Mouse (Mus musculus): ENCODE data around the gene BC024978. TPM values are rescaled to one million over a fixed set of nuclear protein-coding genes. Genes with fewer than 3 reads are reported as not detected.

The BC024978 gene
- polyA plus RNA-seq, 1 experiment from 2014 or later: 4.2 TPM

DNA sequence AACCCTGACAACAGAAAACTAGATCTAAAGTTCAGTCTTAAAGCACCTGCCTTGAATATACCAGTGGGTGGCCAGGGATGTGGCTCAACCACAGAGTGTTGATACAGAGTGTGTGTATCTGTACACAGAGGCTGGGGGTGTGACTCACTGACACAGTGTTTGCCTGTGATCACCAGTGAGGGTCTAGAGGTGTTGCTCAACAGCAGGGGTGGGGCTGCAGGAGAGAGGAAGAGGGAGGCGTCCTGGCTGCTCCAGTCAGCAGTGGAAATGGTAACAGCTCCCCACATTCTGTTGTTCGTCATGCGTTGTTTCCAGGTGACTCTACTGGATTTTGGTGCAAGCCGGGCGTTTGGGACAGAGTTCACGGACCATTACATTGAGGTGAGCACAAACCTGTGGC lies 56.4 kb downstream of the BC024978 start:
- H3K4me2 ChIP-seq: no peak overlapping the region
- ATAC-seq (replicated peaks; ENCODE audit: low FRiP score): no peak
- WGBS: 67% methylated on average over 6 of the region's 6 CpGs

DNA sequence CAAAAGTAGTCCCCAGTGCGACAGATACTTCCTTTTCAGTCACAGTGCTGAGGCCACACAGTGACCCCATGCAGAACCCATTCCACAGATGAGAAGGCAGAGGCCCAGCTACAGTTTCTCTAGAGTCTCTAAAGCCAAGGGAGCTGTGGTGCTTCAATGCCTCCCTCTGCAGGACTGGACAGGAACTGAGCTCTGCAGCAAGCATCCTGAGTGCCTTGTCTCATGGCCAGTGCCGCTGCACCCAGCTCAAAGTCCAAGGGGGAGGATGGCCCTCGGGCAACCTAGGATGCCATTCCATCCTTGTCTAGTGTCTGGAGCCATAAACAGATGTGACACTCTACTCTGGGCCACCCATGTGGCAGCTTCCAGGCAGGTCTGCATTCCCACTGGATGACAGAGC lies 60.1 kb downstream of the BC024978 start:
- Histone ChIP-seq H3K4me3 (replicated peaks) (no peak overlapping the region), H3K27ac (no peak overlapping the region), H3K27me3 (no peaks in the 10 kb centered on the region), H3K9me3 (replicated peaks) (no peaks in the 10 kb centered on the region), H3K4me2 (no peak overlapping the region), H3K9ac (no peak overlapping the region), H3K36me3 (peaks cover 12% of the 10 kb centered on the region), H3K4me1 (peaks cover 32% of the 10 kb centered on the region)
- no peak for ATAC-seq (replicated peaks; ENCODE audit: low FRiP score)
- 53% methylated on average over 3 of the region's 3 CpGs for whole genome bisulfite sequencing

More for the DNA sequence above, 56.4 kb downstream of the BC024978 start:
- no peaks in the 10 kb centered on the region for H3K9me3 ChIP-seq (replicated peaks)
- H3K9ac ChIP-seq: no peak overlapping the region
- H3K4me1 ChIP-seq: peaks cover 2% of the 10 kb centered on the region
- H3K27ac ChIP-seq: no peak overlapping the region
- no peak overlapping the region for H3K4me3 ChIP-seq (replicated peaks)
- peaks cover 20% of the 10 kb centered on the region for H3K36me3 ChIP-seq
- H3K27me3 ChIP-seq: no peaks in the 10 kb centered on the region

DNA sequence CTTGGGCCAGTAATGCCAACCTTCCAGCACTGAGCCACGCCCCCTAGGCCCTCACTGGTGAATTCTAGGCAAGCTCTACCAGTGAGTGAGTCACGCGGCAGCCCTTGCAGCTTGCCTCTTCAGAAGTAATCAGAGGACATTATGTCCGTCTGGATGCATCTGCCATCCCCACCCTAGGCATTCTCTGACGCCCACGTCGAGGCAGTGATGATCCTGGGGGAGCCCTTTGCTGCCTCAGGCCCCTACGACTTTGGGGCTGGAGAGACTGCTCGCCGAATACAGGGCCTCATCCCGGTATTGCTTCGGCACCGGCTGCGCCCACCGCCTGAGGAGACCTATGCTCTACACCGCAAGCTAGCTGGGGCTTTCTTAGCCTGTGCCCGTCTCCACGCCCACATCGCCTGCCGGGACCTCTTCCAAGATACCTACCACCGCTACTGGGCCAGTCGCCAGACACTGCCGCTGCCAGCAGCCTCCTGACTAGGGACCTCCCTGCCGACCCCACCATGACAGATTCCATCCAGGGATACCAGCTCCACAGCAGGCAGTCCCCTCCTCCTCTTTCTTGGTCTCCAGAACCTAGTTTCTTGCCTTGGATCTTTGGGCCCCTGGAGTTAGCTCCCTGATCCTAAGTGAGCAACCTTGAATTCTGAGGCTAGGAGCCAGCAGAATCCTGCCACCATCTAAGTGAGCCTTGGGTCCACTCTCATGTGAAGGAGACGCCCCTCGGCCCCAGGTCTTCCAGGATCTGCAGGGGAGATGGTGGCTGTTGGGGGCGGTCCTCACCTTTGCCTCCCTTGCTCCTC lies 61.7 kb downstream of the BC024978 start:
- WGBS: 23% methylated on average over 27 of the region's 27 CpGs
- peak overlapping the region; percentile 92 for H3K4me2 ChIP-seq
- H3K27me3 ChIP-seq: no peaks in the 10 kb centered on the region
- peak overlapping the region; percentile 56; the same call in 1 of the 2 replicates for H3K27ac ChIP-seq
- 0 out of 2 replicates have a peak, but pooled peaks have one; percentile 1 for ATAC-seq (replicated peaks; ENCODE audit: low FRiP score)
- no peaks in the 10 kb centered on the region for H3K9me3 ChIP-seq (replicated peaks)
- peak overlapping the region; percentile 84; the same call in 1 of the 2 replicates for H3K4me3 ChIP-seq (replicated peaks)
- peaks cover 12% of the 10 kb centered on the region; the same call in 1 of the 2 replicates for H3K36me3 ChIP-seq
- H3K9ac ChIP-seq: no peak overlapping the region
- H3K4me1 ChIP-seq: peaks cover 39% of the 10 kb centered on the region

DNA sequence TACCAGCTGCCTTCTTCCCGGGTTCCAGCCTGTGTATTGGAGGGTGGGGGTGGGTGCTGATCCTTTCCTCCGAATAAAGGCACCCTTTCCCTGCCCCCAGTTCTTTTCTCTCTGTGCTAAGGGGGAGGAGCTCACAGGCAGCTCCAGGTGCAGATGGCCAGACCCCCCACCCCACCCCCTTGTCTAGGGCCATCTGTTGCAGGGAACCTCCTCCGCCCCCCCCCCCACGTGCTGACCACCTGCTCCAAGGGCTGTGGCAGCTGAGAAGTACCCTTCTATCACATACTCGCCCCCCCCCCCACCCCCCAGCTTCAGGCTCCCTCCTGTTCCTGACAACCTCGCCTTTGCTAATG lies 62.2 kb downstream of the BC024978 start:
- 0 out of 2 replicates have a peak, but pooled peaks have one; percentile 1 for ATAC-seq (replicated peaks; ENCODE audit: low FRiP score)
- WGBS: 9% methylated on average over 5 of the region's 6 CpGs
- no peaks in the 10 kb centered on the region for H3K27me3 ChIP-seq
- peaks cover 17% of the 10 kb centered on the region for H3K36me3 ChIP-seq
- peak overlapping the region; percentile 84 for H3K4me3 ChIP-seq (replicated peaks)
- no peaks in the 10 kb centered on the region for H3K9me3 ChIP-seq (replicated peaks)
- peak overlapping the region; percentile 92 for H3K4me2 ChIP-seq
- no peak overlapping the region; the same call in 1 of the 2 replicates for H3K9ac ChIP-seq
- H3K4me1 ChIP-seq: peaks cover 39% of the 10 kb centered on the region
- 0 out of 2 replicates have a peak overlapping the region, but pooled peaks have one; percentile 56 for H3K27ac ChIP-seq

GRCm38 (mm10) chr7:27258205-27258899 lies 62.8 kb downstream of the BC024978 start, which contains the start of gene Numbl:
Numbl (plus strand) TSS chr7:27258433.
- under 1% methylated on average over 47 of the region's 47 CpGs for WGBS
- H3K36me3 ChIP-seq: peaks cover 20% of the 10 kb centered on the region
- H3K4me1 ChIP-seq: peaks cover 39% of the 10 kb centered on the region
- H3K4me2 ChIP-seq: peak within 1 kb of the TSS; percentile 92
- peak within 1 kb of the TSS; percentile 79 for H3K9ac ChIP-seq
- H3K9me3 ChIP-seq (replicated peaks): no peaks in the 10 kb centered on the region
- H3K27me3 ChIP-seq: no peaks in the 10 kb centered on the region
- ATAC-seq (replicated peaks; ENCODE audit: low FRiP score): peak; percentile 88
- peak within 1 kb of the TSS; percentile 84 for H3K4me3 ChIP-seq (replicated peaks)
- peak within 1 kb of the TSS; percentile 67 for H3K27ac ChIP-seq

GRCm38 (mm10) chr7:27259271-27259721 lies 63.7 kb downstream of the BC024978 start:
- WGBS: 7% methylated on average over 9 of the region's 9 CpGs
- Histone ChIP-seq H3K4me1 (peaks cover 39% of the 10 kb centered on the region), H3K36me3 (peaks cover 23% of the 10 kb centered on the region), H3K9me3 (replicated peaks) (no peaks in the 10 kb centered on the region), H3K4me3 (replicated peaks) (peak overlapping the region; percentile 84), H3K27ac (peak overlapping the region; percentile 67), H3K4me2 (peak overlapping the region; percentile 92), H3K9ac (peak overlapping the region; percentile 79), H3K27me3 (no peaks in the 10 kb centered on the region)
- ATAC-seq (replicated peaks; ENCODE audit: low FRiP score): 0 out of 2 replicates have a peak, but pooled peaks have one; percentile 7

- WGBS: 40% methylated on average over 5 of the region's 5 CpGs
- peaks cover 26% of the 10 kb centered on the region for H3K36me3 ChIP-seq
Observed at GRCm38 (mm10) chr7:27259771-27260170, 64.2 kb downstream of the BC024978 start.

More at GRCm38 (mm10) chr7:27259771-27260170, 64.2 kb downstream of the BC024978 start:
- Histone ChIP-seq H3K9ac (peak overlapping the region; percentile 79), H3K27ac (0 out of 2 replicates have a peak overlapping the region, but pooled peaks have one; percentile 67), H3K27me3 (no peaks in the 10 kb centered on the region), H3K4me1 (peaks cover 39% of the 10 kb centered on the region), H3K9me3 (replicated peaks) (no peaks in the 10 kb centered on the region), H3K4me3 (replicated peaks) (peak overlapping the region; percentile 84), H3K4me2 (peak overlapping the region; percentile 92)
- 0 out of 2 replicates have a peak, but pooled peaks have one; percentile 0 for ATAC-seq (replicated peaks; ENCODE audit: low FRiP score)

MicroRNAs within 50 kb of the gene (microRNA counts, 519-probe panel; counts per million panel counts)
- microRNA mmu-miR-1191: 31.7 counts per million

Small RNA genes within 50 kb of the gene (microRNA-seq; reads per million reads assigned to microRNA genes)
- gene Mir1191 (4.1 reads per million, percentile 21 among the genes with 10 or more reads in this experiment), gene Mir3101 (not detected)

Other genes with a start within 250 kb of the BC024978 start
- 0.12 TPM in 1 of 2 replicates, not detected in the other for gene Cyp2a12, start 166.7 kb upstream of the BC024978 start, polyA plus RNA-seq (2015; fragmentation: Nextera tagmentation; extraction: Ambion mirVana)
- gene Cyp2f2, start 75.9 kb upstream of the BC024978 start, polyA plus RNA-seq (2015; fragmentation: Nextera tagmentation; extraction: Ambion mirVana): not detected in 2 replicates
- 0.10 TPM in 1 of 2 replicates, not detected in the other for gene Cyp2t4, start 42.1 kb upstream of the BC024978 start, polyA plus RNA-seq (2015; fragmentation: Nextera tagmentation; extraction: Ambion mirVana)
- 65.4 and 74.9 TPM in 2 replicates for gene Egln2, start 29.0 kb upstream of the BC024978 start, polyA plus RNA-seq (2015; fragmentation: Nextera tagmentation; extraction: Ambion mirVana)
- gene Rab4b, start 16.9 kb upstream of the BC024978 start, polyA plus RNA-seq (2015; fragmentation: Nextera tagmentation; extraction: Ambion mirVana): 60.1 and 66.8 TPM in 2 replicates
- 1.3 TPM in 1 of 2 replicates, not detected in the other for gene Gm21983, start 14.7 kb upstream of the BC024978 start, polyA plus RNA-seq (2015; fragmentation: Nextera tagmentation; extraction: Ambion mirVana)
- gene Mia, start 14.6 kb upstream of the BC024978 start, polyA plus RNA-seq (2015; fragmentation: Nextera tagmentation; extraction: Ambion mirVana): 18.3 and 20.3 TPM in 2 replicates
- gene Snrpa, start 490 bp downstream of the BC024978 start, polyA plus RNA-seq (2015; fragmentation: Nextera tagmentation; extraction: Ambion mirVana): 264 and 278 TPM in 2 replicates
- gene Itpkc, start 32.9 kb downstream of the BC024978 start, polyA plus RNA-seq (2015; fragmentation: Nextera tagmentation; extraction: Ambion mirVana): 4.4 and 5.2 TPM in 2 replicates
- gene Coq8b, start 37.2 kb downstream of the BC024978 start, polyA plus RNA-seq (2015; fragmentation: Nextera tagmentation; extraction: Ambion mirVana): 20.9 and 23.1 TPM in 2 replicates
- 15.3 and 18.5 TPM in 2 replicates for gene Numbl, start 62.7 kb downstream of the BC024978 start, polyA plus RNA-seq (2015; fragmentation: Nextera tagmentation; extraction: Ambion mirVana)
- gene Ltbp4, start 141.9 kb downstream of the BC024978 start, polyA plus RNA-seq (2015; fragmentation: Nextera tagmentation; extraction: Ambion mirVana): 31.0 and 41.7 TPM in 2 replicates
- gene Shkbp1, start 160.2 kb downstream of the BC024978 start, polyA plus RNA-seq (2015; fragmentation: Nextera tagmentation; extraction: Ambion mirVana): 43.6 and 53.1 TPM in 2 replicates
- gene Gm20479, start 161.6 kb downstream of the BC024978 start, polyA plus RNA-seq (2015; fragmentation: Nextera tagmentation; extraction: Ambion mirVana): 1.9 TPM in 1 of 2 replicates, not detected in the other